10 mouse cellular contexts compared by ENCODE assay signal in genomic region chr7:130258704-130259295, GRCm38 (mm10).
DNase-seq lines count a peak whose midpoint lies in the region; ATAC-seq lines count a peak whose summit lies in the region.
"Had no signal": no experiment of that assay in that cellular context is flagged by ENCODE, and none has a peak within 500 bp of the region (broad histone marks: within the 10 kb centered on the region; RNA-seq: fewer than 3 reads in every experiment).

No protein-coding gene starts in this region.

- peak overlapping the region; percentile 69 for H3K27ac ChIP-seq in kidney, embryonic 15.5 days
- H3K27ac ChIP-seq in embryonic facial prominence, embryonic 12.5 days, result no peak overlapping the region
- H3K27ac ChIP-seq in hindbrain, embryonic 12.5 days, result no peak overlapping the region
- no peak overlapping the region for H3K27ac ChIP-seq in midbrain, embryonic 13.5 days
- no peak overlapping the region for H3K27ac ChIP-seq in liver, embryonic 12.5 days

- peak overlapping the region; percentile 81 for H3K4me3 ChIP-seq in kidney, embryonic 15.5 days (replicated peaks)
- H3K4me3 ChIP-seq in embryonic facial prominence, embryonic 12.5 days, result peak overlapping the region; percentile 13; the same call in 1 of the 2 replicates
- no peak overlapping the region for H3K4me3 ChIP-seq in hindbrain, embryonic 12.5 days
- H3K4me3 ChIP-seq in midbrain, embryonic 13.5 days (replicated peaks), result no peak overlapping the region
- no peak overlapping the region for H3K4me3 ChIP-seq in liver, embryonic 12.5 days
- H3K4me3 ChIP-seq: erythroblast, embryonic 14.5 days had no signal

- H3K9me3 ChIP-seq in kidney, embryonic 15.5 days (replicated peaks), result no peaks in the 10 kb centered on the region
- H3K9me3 ChIP-seq in embryonic facial prominence, embryonic 12.5 days, result no peaks in the 10 kb centered on the region
- no peaks in the 10 kb centered on the region for H3K9me3 ChIP-seq in hindbrain, embryonic 12.5 days (replicated peaks)
- no peaks in the 10 kb centered on the region for H3K9me3 ChIP-seq in midbrain, embryonic 13.5 days
- H3K9me3 ChIP-seq in liver, embryonic 12.5 days (replicated peaks), result no peaks in the 10 kb centered on the region

- peaks cover 93% of the 10 kb centered on the region for H3K4me1 ChIP-seq in kidney, embryonic 15.5 days
- peaks cover 73% of the 10 kb centered on the region for H3K4me1 ChIP-seq in embryonic facial prominence, embryonic 12.5 days
- peaks cover 64% of the 10 kb centered on the region for H3K4me1 ChIP-seq in hindbrain, embryonic 12.5 days
- peaks cover 67% of the 10 kb centered on the region for H3K4me1 ChIP-seq in midbrain, embryonic 13.5 days (replicated peaks)
- peaks cover 3% of the 10 kb centered on the region; the same call in 1 of the 2 replicates for H3K4me1 ChIP-seq in liver, embryonic 12.5 days

- H3K4me2 ChIP-seq in kidney, embryonic 15.5 days, result peak overlapping the region; percentile 86
- H3K4me2 ChIP-seq in embryonic facial prominence, embryonic 12.5 days (replicated peaks), result peak overlapping the region; percentile 77
- H3K4me2 ChIP-seq in hindbrain, embryonic 12.5 days (replicated peaks), result peak overlapping the region; percentile 29
- peak overlapping the region; percentile 30 for H3K4me2 ChIP-seq in midbrain, embryonic 13.5 days (replicated peaks)
- H3K4me2 ChIP-seq in liver, embryonic 12.5 days, result no peak overlapping the region

- 26% methylated on average over 9 of the region's 9 CpGs for WGBS in kidney, embryonic 15.5 days
- 17% methylated on average over 9 of the region's 9 CpGs for WGBS in embryonic facial prominence, embryonic 12.5 days
- 24% methylated on average over 9 of the region's 9 CpGs for WGBS in hindbrain, embryonic 12.5 days
- WGBS in midbrain, embryonic 13.5 days, result 21% methylated on average over 9 of the region's 9 CpGs
- 27% methylated on average over 9 of the region's 9 CpGs for WGBS in liver, embryonic 12.5 days (ENCODE audit: insufficient replicate concordance)

- no peak for ATAC-seq in kidney, embryonic 15.5 days (replicated peaks; ENCODE audit: low FRiP score)
- no peak for ATAC-seq in embryonic facial prominence, embryonic 12.5 days (ENCODE audit: insufficient number of reproducible peaks, insufficient read depth, low FRiP score, low TSS enrichment)
- no peak for ATAC-seq in hindbrain, embryonic 12.5 days (ENCODE audit: low FRiP score)
- no peak for ATAC-seq in midbrain, embryonic 13.5 days
- no peak for ATAC-seq in liver, embryonic 12.5 days

- H3K9ac ChIP-seq in kidney, embryonic 15.5 days, result no peak overlapping the region
- no peak overlapping the region for H3K9ac ChIP-seq in embryonic facial prominence, embryonic 12.5 days
- H3K9ac ChIP-seq in hindbrain, embryonic 12.5 days, result no peak overlapping the region
- H3K9ac ChIP-seq in midbrain, embryonic 13.5 days (replicated peaks), result no peak overlapping the region
- no peak overlapping the region for H3K9ac ChIP-seq in liver, embryonic 12.5 days

- DNase-seq in kidney, postnatal 36 days, result no peak
- DNase-seq in testis, postnatal 14 days (ENCODE audit: low spot score), result no peak
- DNase-seq in adipocyte (ENCODE audit: low spot score), result no peak
- DNase-seq: heart, postnatal 4 days had no signal

- H3K27me3 ChIP-seq in kidney, embryonic 15.5 days, result no peaks in the 10 kb centered on the region
- 0 out of 2 replicates have a peak, but pooled peaks cover 3% of the 10 kb centered on the region for H3K27me3 ChIP-seq in embryonic facial prominence, embryonic 12.5 days
- 0 out of 2 replicates have a peak, but pooled peaks cover 8% of the 10 kb centered on the region for H3K27me3 ChIP-seq in hindbrain, embryonic 12.5 days
- peaks cover 11% of the 10 kb centered on the region; the same call in 1 of the 2 replicates for H3K27me3 ChIP-seq in midbrain, embryonic 13.5 days
- peaks cover 40% of the 10 kb centered on the region for H3K27me3 ChIP-seq in liver, embryonic 12.5 days (replicated peaks)

- H3K36me3 ChIP-seq in kidney, embryonic 15.5 days, result peaks cover 17% of the 10 kb centered on the region
- 0 out of 2 replicates have a peak, but pooled peaks cover 17% of the 10 kb centered on the region for H3K36me3 ChIP-seq in embryonic facial prominence, embryonic 12.5 days
- H3K36me3 ChIP-seq in hindbrain, embryonic 12.5 days, result no peaks in the 10 kb centered on the region
- no peaks in the 10 kb centered on the region for H3K36me3 ChIP-seq in midbrain, embryonic 13.5 days
- H3K36me3 ChIP-seq in liver, embryonic 12.5 days, result no peaks in the 10 kb centered on the region

Comparison
In these comparisons a context has a peak if more than half of its experiments do, and no peak if none do; other contexts are left out.
1. H3K4me3 ChIP-seq: peak in kidney, embryonic 15.5 days (single experiment) and embryonic facial prominence, embryonic 12.5 days (single experiment); none in hindbrain, embryonic 12.5 days (single experiment), midbrain, embryonic 13.5 days (single experiment) and liver, embryonic 12.5 days (single experiment).